9 mouse cellular contexts compared by ENCODE assay signal in genomic region chr6:25688927-25689519, GRCm38 (mm10). TPM values are rescaled to one million over a fixed set of nuclear protein-coding genes. Genes with fewer than 3 reads are reported as not detected.
A peak's percentile ranks its signal among the peaks of the same experiment; 100 is the strongest.
DNase-seq lines count a peak whose midpoint lies in the region; ATAC-seq lines count a peak whose summit lies in the region.
"Had no signal": no experiment of that assay in that cellular context is flagged by ENCODE, and none has a peak within 500 bp of the region (broad histone marks: within the 10 kb centered on the region; RNA-seq: fewer than 3 reads in every experiment).

No protein-coding gene starts in this region.

- DNase-seq in lung, postnatal 25 days (ENCODE audit: low spot score), result no peak
- peak; percentile 40 for DNase-seq in embryonic facial prominence, embryonic 10.5 days (ENCODE audit: low spot score)
- DNase-seq in right cerebral cortex, adult 18-20 months, result peak; percentile 22
- DNase-seq in spleen, postnatal 14 days (ENCODE audit: low spot score in 2 of 2), result no peak
- DNase-seq in lung, postnatal 10 days, result no peak

- 0 out of 2 replicates have a peak, but pooled peaks have one; percentile 12 for ATAC-seq in lung, embryonic 15.5 days (ENCODE audit: borderline replicate concordance, extremely low read depth, low FRiP score, low TSS enrichment)
- no peak for ATAC-seq in heart, embryonic 16.5 days (replicated peaks; ENCODE audit: extremely low read depth, insufficient read depth, low FRiP score)
- ATAC-seq in limb, embryonic 13.5 days (ENCODE audit: low FRiP score, low read depth), result no peak; the same call in 1 of the 2 replicates

- H3K4me1 ChIP-seq in lung, embryonic 15.5 days, result peaks cover 21% of the 10 kb centered on the region
- H3K4me1 ChIP-seq in embryonic facial prominence, embryonic 10.5 days, result peaks cover 16% of the 10 kb centered on the region
- peaks cover 7% of the 10 kb centered on the region; the same call in 1 of the 2 replicates for H3K4me1 ChIP-seq in heart, embryonic 16.5 days (ENCODE audit: control insufficient read depth, insufficient read depth, low read length)
- H3K4me1 ChIP-seq in limb, embryonic 13.5 days, result peaks cover 18% of the 10 kb centered on the region

- H3K9ac ChIP-seq in lung, embryonic 15.5 days, result peak overlapping the region; percentile 44; the same call in 1 of the 2 replicates
- H3K9ac ChIP-seq in heart, embryonic 16.5 days (ENCODE audit: low read length), result peak overlapping the region; percentile 75
- H3K9ac ChIP-seq in limb, embryonic 13.5 days, result no peak overlapping the region

- no peaks in the 10 kb centered on the region for H3K36me3 ChIP-seq in lung, embryonic 15.5 days
- H3K36me3 ChIP-seq in embryonic facial prominence, embryonic 10.5 days (replicated peaks), result no peaks in the 10 kb centered on the region
- H3K36me3 ChIP-seq in heart, embryonic 16.5 days (ENCODE audit: control insufficient read depth, insufficient read depth), result no peaks in the 10 kb centered on the region
- H3K36me3 ChIP-seq in limb, embryonic 13.5 days, result no peaks in the 10 kb centered on the region

- H3K27me3 ChIP-seq in lung, embryonic 15.5 days, result peaks cover 15% of the 10 kb centered on the region
- peaks cover 28% of the 10 kb centered on the region for H3K27me3 ChIP-seq in embryonic facial prominence, embryonic 10.5 days (replicated peaks; ENCODE audit: low read depth, poor library complexity, severe bottlenecking)
- peaks cover 3% of the 10 kb centered on the region; the same call in 1 of the 2 replicates for H3K27me3 ChIP-seq in heart, embryonic 16.5 days (ENCODE audit: control insufficient read depth, insufficient read depth, low read length)
- H3K27me3 ChIP-seq in limb, embryonic 13.5 days, result peaks cover 31% of the 10 kb centered on the region

- H3K4me3 ChIP-seq in lung, embryonic 15.5 days, result peak overlapping the region; percentile 57
- peak overlapping the region; percentile 72 for H3K4me3 ChIP-seq in embryonic facial prominence, embryonic 10.5 days
- H3K4me3 ChIP-seq in heart, embryonic 16.5 days (ENCODE audit: low read length), result peak overlapping the region; percentile 75
- peak overlapping the region; percentile 52 for H3K4me3 ChIP-seq in limb, embryonic 13.5 days

- no peaks in the 10 kb centered on the region for H3K9me3 ChIP-seq in lung, embryonic 15.5 days
- no peaks in the 10 kb centered on the region for H3K9me3 ChIP-seq in embryonic facial prominence, embryonic 10.5 days
- no peaks in the 10 kb centered on the region for H3K9me3 ChIP-seq in heart, embryonic 16.5 days (replicated peaks; ENCODE audit: control insufficient read depth, low read length)
- H3K9me3 ChIP-seq in limb, embryonic 13.5 days, result no peaks in the 10 kb centered on the region

- no peak overlapping the region for H3K27ac ChIP-seq in lung, embryonic 15.5 days
- no peak overlapping the region for H3K27ac ChIP-seq in embryonic facial prominence, embryonic 10.5 days (replicated peaks)
- H3K27ac ChIP-seq in heart, embryonic 16.5 days (ENCODE audit: low read length), result no peak overlapping the region
- H3K27ac ChIP-seq in limb, embryonic 13.5 days, result no peak overlapping the region
- H3K27ac ChIP-seq: macrophage had no signal

- H3K4me2 ChIP-seq in lung, embryonic 15.5 days, result peak overlapping the region; percentile 98
- H3K4me2 ChIP-seq in heart, embryonic 16.5 days (ENCODE audit: low read depth, low read length), result peak overlapping the region; percentile 95
- H3K4me2 ChIP-seq in limb, embryonic 13.5 days (replicated peaks), result peak overlapping the region; percentile 95

- under 1% methylated on average over 25 of the region's 25 CpGs for WGBS in lung, embryonic 15.5 days
- 1% methylated on average over 25 of the region's 25 CpGs for WGBS in embryonic facial prominence, embryonic 10.5 days
- WGBS in heart, embryonic 16.5 days, result 2% methylated on average over 25 of the region's 25 CpGs
- 1% methylated on average over 25 of the region's 25 CpGs for WGBS in limb, embryonic 13.5 days

RNA-seq across cellular contexts. Expression of gene Gpr37, which starts 1.5 kb away (rescaled TPM):
- polyA plus RNA-seq in lung, embryonic 15.5 days (2015; fragmentation: Nextera tagmentation; extraction: Ambion mirVana), result 0.49 and 0.61 TPM in 2 replicates
- 1.8 and 2.0 TPM in 2 replicates for polyA plus RNA-seq in embryonic facial prominence, embryonic 10.5 days (2016; fragmentation: Nextera tagmentation; extraction: Ambion mirVana)
- polyA plus RNA-seq in heart, embryonic 16.5 days (2015; fragmentation: Nextera tagmentation; extraction: Ambion mirVana), result 1.5 and 1.7 TPM in 2 replicates
- 2.0 and 2.5 TPM in 2 replicates for polyA plus RNA-seq in limb, embryonic 13.5 days (2015; fragmentation: Nextera tagmentation; extraction: Ambion mirVana)
- polyA plus RNA-seq: macrophage had no signal

Comparison
In these comparisons a context has a peak if more than half of its experiments do, and no peak if none do; other contexts are left out.
1. DNase-seq: peak in embryonic facial prominence, embryonic 10.5 days (single experiment) and right cerebral cortex, adult 18-20 months (single experiment); none in lung, postnatal 25 days (single experiment), spleen, postnatal 14 days (0 of 2) and lung, postnatal 10 days (single experiment).
2. Peak in every context shown above with its lines, with median percentiles within 50 percentile points of each other: H3K4me2 ChIP-seq and H3K4me3 ChIP-seq.